In the genomic region with DNA sequence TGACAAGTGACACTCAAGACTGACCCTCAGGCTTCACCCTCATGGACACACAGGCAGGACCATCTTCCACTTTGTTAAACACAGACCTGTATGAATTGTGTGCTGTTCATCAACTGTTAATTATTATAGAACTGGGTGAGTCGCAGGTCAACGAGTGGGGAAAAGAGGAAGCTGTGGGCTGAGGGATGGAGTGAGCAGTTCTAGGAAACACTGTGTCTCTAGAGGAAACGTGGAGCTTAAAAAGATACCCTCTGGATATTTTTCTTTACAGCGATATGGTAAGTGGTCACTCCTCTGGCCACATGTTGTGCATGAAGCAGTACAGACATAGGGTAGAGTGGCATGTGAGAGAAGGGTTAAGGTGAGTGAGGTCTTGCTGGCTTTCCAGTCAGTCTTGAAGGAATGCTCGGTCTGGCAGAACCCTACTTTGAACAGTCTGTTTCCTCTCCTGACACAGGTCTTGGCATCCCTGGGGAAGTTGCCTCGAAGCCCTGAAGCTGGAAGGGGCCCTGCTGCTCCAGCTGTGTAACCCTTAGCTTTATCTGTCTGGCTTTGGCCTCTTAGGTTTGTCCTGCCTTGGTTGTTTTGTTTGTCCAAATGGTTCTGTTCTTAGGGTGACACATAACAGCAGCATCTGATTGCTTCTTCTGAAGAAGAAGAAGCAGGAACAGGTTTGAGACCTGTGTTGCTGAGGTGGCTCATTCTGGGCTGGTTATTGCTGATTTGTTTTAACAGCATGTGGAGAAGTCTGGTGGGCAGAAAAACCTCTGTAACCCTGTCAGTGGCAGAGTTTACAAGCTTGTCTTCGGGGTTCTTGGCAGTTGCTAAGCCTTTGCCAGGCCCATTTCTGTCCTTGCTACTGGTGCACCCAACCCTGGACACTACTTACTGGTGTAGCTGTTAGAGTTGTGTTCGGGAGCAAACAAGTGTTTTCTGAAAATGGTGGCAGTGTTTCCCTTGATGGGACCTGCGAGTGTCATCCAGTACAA, we compare ENCODE assay signal across 7 mouse cellular contexts. TPM values are rescaled to one million over a fixed set of nuclear protein-coding genes. Genes with fewer than 3 reads are reported as not detected.
DNase-seq lines count a peak whose midpoint lies in the region; ATAC-seq and TF ChIP-seq lines count a peak whose summit lies in the region.

No protein-coding gene starts in this region.

- peak overlapping the region; percentile 40; the same call in 1 of the 2 replicates for H3K27ac ChIP-seq in layer of hippocampus, adult 2 months
- H3K27ac ChIP-seq in embryonic facial prominence, embryonic 14.5 days (replicated peaks; ENCODE audit: low read depth, low read length), result peak overlapping the region; percentile 31; the same call in 1 of the 2 replicates
- H3K27ac ChIP-seq in hindbrain, embryonic 14.5 days, result peak overlapping the region; percentile 32; the same call in 1 of the 2 replicates
- peak overlapping the region; percentile 52; the same call in 1 of the 2 replicates for H3K27ac ChIP-seq in stomach, embryonic 14.5 days (ENCODE audit: low read length)

- H3K27me3 ChIP-seq in embryonic facial prominence, embryonic 14.5 days (replicated peaks; ENCODE audit: control insufficient read depth, insufficient read depth, low read length), result peaks cover 2% of the 10 kb centered on the region; the same call in 1 of the 2 replicates
- H3K27me3 ChIP-seq in hindbrain, embryonic 14.5 days (ENCODE audit: control insufficient read depth, insufficient read depth, low read length), result no peaks in the 10 kb centered on the region
- no peaks in the 10 kb centered on the region for H3K27me3 ChIP-seq in stomach, embryonic 14.5 days (ENCODE audit: control insufficient read depth, insufficient read depth, low read length)

- no peaks in the 10 kb centered on the region for H3K9me3 ChIP-seq in embryonic facial prominence, embryonic 14.5 days (ENCODE audit: control insufficient read depth, low read length)
- no peaks in the 10 kb centered on the region for H3K9me3 ChIP-seq in hindbrain, embryonic 14.5 days (ENCODE audit: control insufficient read depth, low read length)
- H3K9me3 ChIP-seq in stomach, embryonic 14.5 days (ENCODE audit: control insufficient read depth, low read depth, low read length), result no peaks in the 10 kb centered on the region

- no peak for ATAC-seq in embryonic facial prominence, embryonic 14.5 days (ENCODE audit: low read depth)
- no peak for ATAC-seq in hindbrain, embryonic 14.5 days (ENCODE audit: low FRiP score)
- no peak for ATAC-seq in stomach, embryonic 14.5 days (ENCODE audit: insufficient number of reproducible peaks, insufficient read depth, low FRiP score, low read depth)

- WGBS in embryonic facial prominence, embryonic 14.5 days, result 62% methylated on average over 9 of the region's 9 CpGs
- 75% methylated on average over 9 of the region's 9 CpGs for WGBS in hindbrain, embryonic 14.5 days
- 72% methylated on average over 9 of the region's 9 CpGs for WGBS in stomach, embryonic 14.5 days

- no peak overlapping the region for H3K9ac ChIP-seq in embryonic facial prominence, embryonic 14.5 days (ENCODE audit: low read depth, low read length)
- no peak overlapping the region for H3K9ac ChIP-seq in hindbrain, embryonic 14.5 days
- H3K9ac ChIP-seq in stomach, embryonic 14.5 days (replicated peaks; ENCODE audit: low read depth, low read length), result no peak overlapping the region

- H3K4me3 ChIP-seq in layer of hippocampus, adult 2 months, result no peak overlapping the region
- H3K4me3 ChIP-seq in embryonic facial prominence, embryonic 14.5 days (ENCODE audit: low read depth, low read length), result no peak overlapping the region
- H3K4me3 ChIP-seq in hindbrain, embryonic 14.5 days (replicated peaks; ENCODE audit: low read length), result no peak overlapping the region
- H3K4me3 ChIP-seq in stomach, embryonic 14.5 days (ENCODE audit: low read depth, low read length), result no peak overlapping the region

- TF ChIP-seq CTCF in layer of hippocampus, adult 2 months (conservative IDR thresholded peaks at IDR 0.05), result no peak

- H3K36me3 ChIP-seq in embryonic facial prominence, embryonic 14.5 days (ENCODE audit: control insufficient read depth, insufficient read depth, low read length), result no peaks in the 10 kb centered on the region
- H3K36me3 ChIP-seq in hindbrain, embryonic 14.5 days (replicated peaks; ENCODE audit: control insufficient read depth, insufficient read depth), result no peaks in the 10 kb centered on the region
- H3K36me3 ChIP-seq in stomach, embryonic 14.5 days (ENCODE audit: control insufficient read depth, insufficient read depth, low read length), result no peaks in the 10 kb centered on the region

- H3K4me2 ChIP-seq in embryonic facial prominence, embryonic 14.5 days (ENCODE audit: low read depth, low read length), result no peak overlapping the region
- H3K4me2 ChIP-seq in hindbrain, embryonic 14.5 days (replicated peaks), result no peak overlapping the region
- no peak overlapping the region for H3K4me2 ChIP-seq in stomach, embryonic 14.5 days (replicated peaks; ENCODE audit: low read depth, low read length)

- no peak for DNase-seq in layer of hippocampus, adult 2 months (ENCODE audit: low spot score in 2 of 2)
- DNase-seq in layer of hippocampus, adult 9-11 months, result no peak
- DNase-seq in embryonic facial prominence, embryonic 14.5 days (ENCODE audit: low spot score), result no peak
- no peak for DNase-seq in hindbrain, embryonic 14.5 days (ENCODE audit: low spot score)
- DNase-seq in natural killer cell, adult 2 months (ENCODE audit: low spot score in 2 of 2), result no peak
- DNase-seq in frontal cortex, adult 2 months (ENCODE audit: extremely low spot score in 1 of 2, low spot score in 1 of 2), result no peak

- H3K4me1 ChIP-seq in embryonic facial prominence, embryonic 14.5 days (ENCODE audit: control insufficient read depth, insufficient read depth, low read length), result peaks cover 33% of the 10 kb centered on the region
- H3K4me1 ChIP-seq in hindbrain, embryonic 14.5 days (replicated peaks; ENCODE audit: control insufficient read depth, insufficient read depth, low read length), result peaks cover 6% of the 10 kb centered on the region; the same call in 1 of the 2 replicates
- H3K4me1 ChIP-seq in stomach, embryonic 14.5 days (ENCODE audit: control insufficient read depth, insufficient read depth, low read length), result peaks cover 25% of the 10 kb centered on the region

RNA-seq across cellular contexts. Expression of a gene that starts 4.1 kb away (rescaled TPM):
- total RNA-seq in layer of hippocampus, adult 2 months (2021), result 1 to 10 TPM; 5.1 to 5.9 TPM
- polyA plus RNA-seq in embryonic facial prominence, embryonic 14.5 days (2014; fragmentation: Nextera tagmentation; extraction: Ambion mirVana), result 5.6 and 5.8 TPM in 2 replicates
- polyA plus RNA-seq in hindbrain, embryonic 14.5 days (2014; fragmentation: Nextera tagmentation; extraction: Ambion mirVana), result 13.3 and 17.0 TPM in 2 replicates
- 7.7 and 8.7 TPM in 2 replicates for polyA plus RNA-seq in stomach, embryonic 14.5 days (2014; fragmentation: Nextera tagmentation; extraction: Ambion mirVana)
- polyA plus RNA-seq in frontal cortex, adult 2 months (2012; rRNA removed), result 8.3 and 10.2 TPM in 2 replicates
